Mouse (Mus musculus) liver, postnatal 0 days (tissue): ENCODE data around the gene Mapk7.

Experiments used
- CTCF ChIP-seq: sonication (generic); IDR thresholded peaks from 2 replicates; pipeline ENCODE4 v1.5.1; 2016; ENCODE audit warnings: antibody characterized with exemption, low read depth
- EP300 ChIP-seq: IDR thresholded peaks from 2 replicates; pipeline ENCODE4 v1.6.1; 2016; ENCODE audit warnings: antibody characterized with exemption, low read depth, mild to moderate bottlenecking

GRCm38 (mm10) chr11:61473630-61474029, 20.6 kb downstream of the Mapk7 start:
- TF ChIP-seq CTCF (no peak), EP300 (no peak)
